Mouse (Mus musculus) C2C12 (cell line): ENCODE measurements around the gene Kif17.

Source experiments
- CTCF ChIP-seq: IDR thresholded peaks from one replicate; pipeline ENCODE4 v1.5.1; 2011; ENCODE audit not compliant: control insufficient read depth, insufficient read depth, insufficient read length
- MAX ChIP-seq: IDR thresholded peaks from one replicate; pipeline ENCODE4 v1.6.1; 2011; ENCODE audit warnings: mild to moderate bottlenecking, control low read depth
- MYOG ChIP-seq: IDR thresholded peaks from one replicate; pipeline ENCODE4 v1.6.1; 2011; ENCODE audit not compliant: control insufficient read depth, insufficient read length; ENCODE audit errors: extremely low read depth
- USF1 ChIP-seq: IDR thresholded peaks from one replicate; pipeline ENCODE4 v1.6.1; 2011; ENCODE audit warnings: low read depth, mild to moderate bottlenecking, control low read depth, moderate library complexity

GRCm38 (mm10) chr4:138330264-138330671 lies 80.0 kb downstream of the Kif17 start:
- TF ChIP-seq CTCF (no peak), MAX (no peak), MYOG (no peak), USF1 (no peak)
